Mouse (Mus musculus): ENCODE measurements around the gene Ap3m1.

- no peak for TF ChIP-seq CTCF (conservative IDR thresholded peaks at IDR 0.05; ENCODE audit: low read length)
- TF ChIP-seq NANOG (IDR thresholded peaks at IDR 0.05; ENCODE audit: borderline replicate concordance, low read length) = no peak
- no peak for TF ChIP-seq POU5F1 (IDR thresholded peaks at IDR 0.05; ENCODE audit: borderline replicate concordance, low read length)
Observed at GRCm38 (mm10) chr14:21058972-21059371, 6.7 kb upstream of the Ap3m1 start.

Data from E14TG2a.4 (cell line).